Mouse (Mus musculus): ENCODE measurements around the gene Cast. TPM values are rescaled to one million over a fixed set of nuclear protein-coding genes. Genes with fewer than 3 reads are reported as not detected.

Gene Cast
- 1 to 10 TPM; 5.6 to 6.8 TPM for total RNA-seq (2021)

DNA sequence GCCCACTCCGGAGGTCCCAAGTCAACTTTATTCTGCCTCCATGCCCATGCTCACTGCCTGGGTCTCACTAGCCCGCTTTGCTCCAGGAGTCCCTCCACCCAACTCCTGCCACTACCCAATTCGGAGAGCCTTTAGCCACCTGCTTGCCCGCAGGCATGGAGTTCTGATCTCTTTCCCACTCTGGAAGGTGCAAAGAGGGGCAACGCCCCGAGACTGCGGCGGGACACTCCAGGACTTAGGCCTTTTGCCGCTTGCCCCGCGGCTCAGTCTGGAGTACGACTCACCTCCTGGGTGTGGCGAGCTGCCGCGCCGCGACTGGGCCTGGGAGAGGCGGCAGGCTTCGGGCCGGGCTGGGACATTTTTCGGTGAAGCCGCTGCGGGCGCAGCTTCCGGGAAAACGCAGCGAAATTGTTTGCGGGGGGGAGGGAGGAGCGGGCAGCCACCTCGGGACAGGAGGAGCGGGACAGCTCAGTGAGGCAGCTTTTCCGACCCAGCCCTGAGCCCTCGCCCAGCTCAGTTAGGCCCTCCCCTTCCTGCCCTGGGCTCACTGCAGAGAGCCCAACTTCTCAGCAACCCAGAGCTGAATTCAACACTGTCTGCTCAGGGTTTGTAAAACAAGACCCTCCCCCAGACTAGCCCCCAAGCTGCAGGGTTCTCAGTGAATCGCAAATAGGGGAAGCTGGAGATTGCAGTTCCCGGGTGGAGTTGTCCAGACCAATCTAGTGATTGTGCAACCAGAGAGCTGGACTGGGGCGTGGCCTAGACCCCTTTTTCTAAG is at the start of gene Cast:
Gene Cast (minus strand): TSS at position 659 of the 778 bp plus-strand sequence.
- intact Hi-C loops (cut with DNase I), result no loop called here
- peak in 1 of 2 experiments; percentile 2 for DNase-seq (ENCODE audit: low spot score in 2 of 2)

GRCm38 (mm10) chr13:74854338-74855047 is 45.9 kb upstream of the Cast start:
- intact Hi-C loops (cut with DNase I), result loop anchor here (1.0 kb wide), 1 partner anchor 215 kb away; the partner anchor contains the start of gene Erap1

GRCm38 (mm10) chr13:74850823-74851222 is 42.2 kb upstream of the Cast start:
- DNase-seq (ENCODE audit: low spot score in 2 of 2), result no peak
- intact Hi-C loops (cut with DNase I), result no loop called here

More at GRCm38 (mm10) chr13:74854338-74855047, 45.9 kb upstream of the Cast start:
- DNase-seq (ENCODE audit: low spot score in 2 of 2), result peak; percentile 72 to 85

- DNase-seq (ENCODE audit: low spot score in 2 of 2), result no peak
- intact Hi-C loops (cut with DNase I), result no loop called here
These were observed 37.3 kb upstream of the Cast start for GRCm38 (mm10) chr13:74845886-74846285.

DNA sequence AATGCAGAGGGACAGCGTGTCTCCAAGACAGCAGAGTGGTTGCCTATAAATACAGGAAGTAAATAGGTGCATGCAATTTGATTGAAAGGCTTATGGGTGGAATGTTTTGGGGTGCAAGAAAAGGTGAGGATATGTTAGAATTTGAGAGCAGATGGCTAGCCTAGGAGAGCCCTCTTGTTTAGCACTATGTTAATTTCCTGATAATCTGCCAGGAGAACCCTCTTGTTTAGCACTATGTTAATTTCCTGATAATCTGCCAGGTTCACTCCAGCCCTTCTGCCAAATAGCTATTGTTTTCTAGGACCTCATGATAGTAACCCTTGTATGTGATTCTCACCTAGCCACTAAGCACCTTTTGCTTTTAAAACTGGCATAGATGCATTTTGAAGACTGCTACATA is 25.9 kb upstream of the Cast start:
- intact Hi-C loops (cut with DNase I), result no loop called here

DNA sequence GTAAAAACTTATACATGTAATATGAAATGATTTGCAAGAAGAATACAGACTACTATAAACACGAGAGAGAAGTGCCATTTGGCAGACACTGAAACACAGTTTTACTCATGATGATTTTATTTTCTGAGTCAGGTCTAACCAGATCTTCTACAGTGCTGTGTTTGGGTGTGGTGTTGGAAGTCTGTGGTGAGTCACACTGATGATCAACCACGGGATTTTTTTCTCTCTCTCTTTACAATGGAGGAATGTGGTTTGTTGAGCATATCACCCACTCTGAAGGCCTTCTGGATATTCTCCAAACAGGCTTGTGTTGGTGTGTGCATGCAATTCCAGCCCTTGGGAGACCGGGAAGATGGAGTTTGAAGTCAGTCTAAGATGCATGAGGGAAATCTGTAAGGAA is 13.5 kb upstream of the Cast start:
- intact Hi-C loops (cut with DNase I), result no loop called here

More for the DNA sequence above, 25.9 kb upstream of the Cast start:
- no peak for DNase-seq (ENCODE audit: low spot score in 2 of 2)

DNA sequence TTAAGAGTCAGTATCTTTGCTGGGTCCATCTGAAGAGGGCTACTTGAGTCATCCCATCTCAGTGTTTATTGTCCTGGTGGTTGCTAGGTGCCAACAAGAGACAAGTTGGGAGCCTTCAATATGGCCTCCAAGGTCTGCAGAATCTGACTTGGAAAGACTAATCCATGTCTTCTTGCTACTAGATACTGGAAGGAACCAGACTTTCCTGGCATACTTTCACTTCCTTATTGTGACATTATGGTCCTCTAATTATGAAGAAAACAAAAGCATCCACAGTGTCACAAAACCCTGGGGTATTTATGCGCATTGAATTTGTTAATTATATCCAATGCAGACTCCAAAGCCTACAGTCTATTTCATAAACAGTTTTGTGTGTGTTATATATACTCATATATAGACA is 7.1 kb upstream of the Cast start:
- intact Hi-C loops (cut with DNase I), result no loop called here
- DNase-seq (ENCODE audit: low spot score in 2 of 2), result no peak

More for the DNA sequence above, 13.5 kb upstream of the Cast start:
- DNase-seq (ENCODE audit: low spot score in 2 of 2), result peak in 1 of 2 experiments; percentile 54

- intact Hi-C loops (cut with DNase I), result no loop called here
- DNase-seq (ENCODE audit: low spot score in 2 of 2), result peak in 1 of 2 experiments; percentile 1
These were observed 1.0 kb downstream of the Cast start for GRCm38 (mm10) chr13:74807446-74808151.

GRCm38 (mm10) chr13:74806934-74807333 is 1.7 kb downstream of the Cast start:
- DNase-seq (ENCODE audit: low spot score in 2 of 2), result no peak
- intact Hi-C loops (cut with DNase I), result no loop called here

DNA sequence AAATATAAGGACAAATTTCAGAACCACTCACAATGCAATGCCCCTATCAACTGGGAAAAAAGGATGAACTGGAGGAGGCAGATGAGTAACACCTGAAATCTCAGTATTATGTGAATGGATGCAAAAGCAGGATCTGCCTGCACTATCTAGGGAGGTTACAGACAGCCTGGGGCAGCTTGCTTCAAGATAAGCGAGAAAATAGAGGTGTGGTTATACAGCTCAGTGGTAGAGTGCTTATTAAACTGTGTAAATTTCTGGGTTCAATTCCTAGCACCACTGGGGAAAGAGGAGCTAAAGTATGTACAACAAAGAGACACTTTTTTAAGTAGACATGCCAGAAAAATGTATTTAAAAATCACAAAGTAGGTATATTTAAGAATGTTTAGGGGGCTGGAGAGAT is 14.2 kb downstream of the Cast start:
- DNase-seq (ENCODE audit: low spot score in 2 of 2), result no peak
- intact Hi-C loops (cut with DNase I), result no loop called here

DNA sequence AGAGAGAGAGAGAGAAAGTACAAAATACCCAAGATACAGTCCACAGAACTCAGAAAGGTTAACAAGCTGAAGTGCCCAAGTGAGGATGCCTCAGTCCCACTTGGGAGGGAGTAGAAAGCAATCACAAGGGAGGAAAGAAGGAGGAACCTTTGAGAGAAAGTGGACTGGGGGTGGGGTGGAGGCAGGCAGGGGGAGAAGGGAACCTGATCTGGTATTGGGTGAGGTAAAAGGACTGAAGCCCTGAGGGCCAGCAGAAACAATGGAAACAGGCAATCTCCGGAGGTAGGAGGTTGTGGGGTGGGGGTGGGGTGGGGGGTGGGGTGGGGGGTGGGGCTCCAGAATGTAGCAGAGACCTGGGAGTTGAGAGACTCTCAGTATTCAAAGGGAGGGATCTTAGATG is 20.9 kb downstream of the Cast start:
- no peak for DNase-seq (ENCODE audit: low spot score in 2 of 2)
- intact Hi-C loops (cut with DNase I), result no loop called here

- DNase-seq (ENCODE audit: low spot score in 2 of 2), result no peak
- intact Hi-C loops (cut with DNase I), result no loop called here
These were observed 36.5 kb downstream of the Cast start for GRCm38 (mm10) chr13:74772151-74772550.

- DNase-seq (ENCODE audit: low spot score in 2 of 2), result peak; percentile 41 to 64
- intact Hi-C loops (cut with DNase I), result no loop called here
These were observed 38.1 kb downstream of the Cast start for GRCm38 (mm10) chr13:74770480-74770879.

DNA sequence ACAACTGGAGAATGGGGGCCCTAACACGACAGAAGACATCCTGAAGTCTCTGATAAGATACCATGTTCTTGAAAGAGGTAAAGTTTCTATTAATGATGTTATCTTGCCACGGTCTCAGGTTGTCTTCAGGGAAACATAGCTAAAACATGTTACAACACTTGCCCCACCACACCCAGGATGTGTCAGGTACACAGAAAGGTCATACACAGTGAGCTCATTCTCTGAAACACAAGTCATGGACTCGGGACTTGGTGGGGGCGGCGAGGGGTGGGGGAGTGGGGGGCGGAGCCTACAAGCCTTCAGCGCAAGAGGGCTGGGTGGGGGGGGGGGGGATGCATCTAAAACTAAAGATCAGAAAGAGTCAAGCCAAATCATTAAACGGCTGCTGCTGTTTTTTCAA is 38.7 kb downstream of the Cast start:
- intact Hi-C loops (cut with DNase I), result no loop called here
- DNase-seq (ENCODE audit: low spot score in 2 of 2), result no peak

DNA sequence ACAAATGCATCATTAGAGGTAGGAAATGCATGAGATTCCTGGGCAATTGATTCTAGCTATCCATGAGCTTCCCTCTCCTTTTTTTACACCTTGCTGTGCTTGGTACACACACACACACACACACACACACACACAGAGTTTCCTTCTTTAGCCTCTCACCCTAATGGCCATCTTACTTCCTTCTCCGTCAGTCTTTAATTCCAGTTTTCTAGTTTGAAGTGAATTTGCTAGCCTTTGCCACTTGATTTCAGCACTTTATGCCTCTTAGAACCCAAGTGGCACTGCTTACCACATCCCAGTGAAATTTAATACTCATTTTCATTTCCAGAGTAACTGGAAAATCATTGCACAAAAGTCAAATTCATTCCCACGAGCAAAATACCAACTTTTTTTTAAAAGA is 41.4 kb downstream of the Cast start:
- intact Hi-C loops (cut with DNase I), result no loop called here

DNA sequence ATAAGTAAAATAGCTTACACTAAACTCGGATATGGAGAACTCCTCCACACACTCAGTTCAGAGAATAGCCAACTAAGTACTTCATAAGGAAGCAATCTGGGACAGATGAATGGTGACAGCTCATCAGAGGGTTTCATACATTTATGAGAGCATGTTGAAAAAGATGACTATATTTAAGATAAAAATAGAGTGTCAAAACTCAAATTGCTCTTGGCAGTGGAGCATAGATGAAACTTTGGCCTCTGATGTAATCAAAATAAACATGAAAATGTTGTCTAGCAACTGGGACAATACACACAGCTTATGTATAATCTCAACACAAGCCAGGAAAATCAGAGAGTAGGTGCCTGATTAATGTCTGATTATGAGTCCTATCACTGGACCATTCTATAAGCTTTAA is 45.9 kb downstream of the Cast start:
- no peak for DNase-seq (ENCODE audit: low spot score in 2 of 2)
- intact Hi-C loops (cut with DNase I), result no loop called here

More for the DNA sequence above, 41.4 kb downstream of the Cast start:
- DNase-seq (ENCODE audit: low spot score in 2 of 2), result no peak

- DNase-seq (ENCODE audit: low spot score in 2 of 2), result no peak
- intact Hi-C loops (cut with DNase I), result no loop called here
These were observed 49.5 kb downstream of the Cast start for GRCm38 (mm10) chr13:74759152-74759551.

- intact Hi-C loops (cut with DNase I), result no loop called here
- no peak for DNase-seq (ENCODE audit: low spot score in 2 of 2)
These were observed 65.4 kb downstream of the Cast start for GRCm38 (mm10) chr13:74743219-74743618.

GRCm38 (mm10) chr13:74736396-74736795 is 72.2 kb downstream of the Cast start:
- intact Hi-C loops (cut with DNase I), result no loop called here
- DNase-seq (ENCODE audit: low spot score in 2 of 2), result no peak

- intact Hi-C loops (cut with DNase I), result no loop called here
- DNase-seq (ENCODE audit: low spot score in 2 of 2), result no peak
These were observed 72.8 kb downstream of the Cast start for GRCm38 (mm10) chr13:74735834-74736233.
